Mouse (Mus musculus): ENCODE data around the gene Tal1. TPM values are rescaled to one million over a fixed set of nuclear protein-coding genes. Genes with fewer than 3 reads are reported as not detected.

Tal1 gene
- polyA plus RNA-seq, 1 experiment: 2.1 TPM

DNA sequence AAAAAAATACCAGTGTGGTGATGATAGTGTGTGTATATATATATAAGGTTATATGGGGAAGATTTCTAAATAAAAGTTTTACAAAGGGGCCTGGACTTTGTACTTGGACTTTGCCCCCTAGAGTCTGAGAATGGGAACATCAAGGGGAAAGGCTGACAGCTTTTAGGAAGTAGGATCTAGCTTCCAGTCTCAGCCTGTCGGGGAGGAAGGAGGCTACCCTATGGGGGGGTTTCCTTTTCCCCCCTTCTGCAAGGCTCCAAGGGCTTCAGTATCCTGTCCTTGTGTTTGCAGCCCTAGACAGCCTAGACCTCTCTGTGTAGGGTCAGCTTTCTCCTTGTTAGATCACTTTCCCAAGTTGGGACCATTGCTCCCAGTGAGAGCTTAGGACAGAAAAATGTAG, 15.4 kb downstream of the Tal1 start:
- DNase-seq (ENCODE audit: low read depth): no peak

- no peak for DNase-seq (ENCODE audit: low read depth)
These were observed 18.6 kb downstream of the Tal1 start for GRCm38 (mm10) chr4:115074789-115075188.

DNA sequence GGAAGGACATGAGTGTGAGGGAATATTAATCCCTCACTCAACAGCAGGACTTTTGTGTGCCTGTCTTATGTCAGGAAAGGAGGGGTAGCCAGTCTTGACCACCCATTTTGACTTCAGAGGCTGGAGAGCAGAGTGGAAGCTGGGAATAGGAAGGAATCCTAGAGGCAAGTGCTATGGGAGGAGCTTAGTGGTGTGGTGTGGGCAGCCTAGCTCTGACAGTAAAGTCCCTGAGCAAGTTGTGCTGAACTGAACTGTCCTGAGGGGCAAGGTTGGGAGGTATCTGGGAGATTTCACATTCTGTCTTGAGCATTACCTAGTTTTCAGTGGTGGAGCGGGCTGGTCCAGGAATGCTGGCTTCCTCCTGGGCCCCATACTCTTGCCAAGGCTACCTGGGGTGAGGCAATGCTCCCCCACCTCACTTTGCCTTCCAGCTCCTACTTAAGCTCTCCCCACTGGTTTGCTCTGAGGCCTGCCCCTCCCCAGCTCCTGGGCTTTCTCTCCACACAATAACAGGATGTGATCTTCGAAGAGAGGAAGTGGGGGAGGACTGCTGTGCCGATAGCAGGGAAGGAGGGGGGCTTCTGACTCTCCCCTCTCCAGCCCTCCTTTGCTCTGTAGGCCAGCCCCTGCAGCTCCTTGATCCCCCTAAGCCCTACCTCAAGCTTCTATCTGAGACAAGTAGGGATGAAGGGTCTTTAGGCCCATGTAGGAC, 19.1 kb downstream of the Tal1 start:
- no peak for DNase-seq (ENCODE audit: low read depth)

- no peak for DNase-seq (ENCODE audit: low read depth)
These were observed 22.9 kb downstream of the Tal1 start for GRCm38 (mm10) chr4:115078892-115079820.

- DNase-seq (ENCODE audit: low read depth): no peak
These were observed 23.7 kb downstream of the Tal1 start for GRCm38 (mm10) chr4:115079821-115080349.

DNA sequence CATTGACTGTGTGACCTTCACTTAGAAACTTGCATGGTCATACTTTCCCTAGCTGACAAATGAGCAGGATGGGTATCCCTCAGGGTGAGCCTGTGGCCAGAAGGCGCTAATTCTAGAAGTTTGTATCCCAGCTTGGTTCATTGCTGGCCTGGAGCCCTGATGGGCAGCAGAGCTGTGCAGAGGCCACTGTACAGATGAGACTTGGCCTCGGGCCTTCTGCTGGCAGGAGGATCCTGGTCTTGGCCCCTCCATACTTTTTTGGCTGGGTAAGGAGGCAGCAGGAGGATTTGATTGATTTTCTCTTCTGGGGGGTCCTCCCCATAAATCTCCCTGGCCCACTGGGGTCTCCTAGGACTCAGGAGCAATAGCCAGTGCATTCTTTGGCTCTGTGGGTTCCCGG, 26.8 kb downstream of the Tal1 start:
- DNase-seq (ENCODE audit: low read depth): no peak

DNA sequence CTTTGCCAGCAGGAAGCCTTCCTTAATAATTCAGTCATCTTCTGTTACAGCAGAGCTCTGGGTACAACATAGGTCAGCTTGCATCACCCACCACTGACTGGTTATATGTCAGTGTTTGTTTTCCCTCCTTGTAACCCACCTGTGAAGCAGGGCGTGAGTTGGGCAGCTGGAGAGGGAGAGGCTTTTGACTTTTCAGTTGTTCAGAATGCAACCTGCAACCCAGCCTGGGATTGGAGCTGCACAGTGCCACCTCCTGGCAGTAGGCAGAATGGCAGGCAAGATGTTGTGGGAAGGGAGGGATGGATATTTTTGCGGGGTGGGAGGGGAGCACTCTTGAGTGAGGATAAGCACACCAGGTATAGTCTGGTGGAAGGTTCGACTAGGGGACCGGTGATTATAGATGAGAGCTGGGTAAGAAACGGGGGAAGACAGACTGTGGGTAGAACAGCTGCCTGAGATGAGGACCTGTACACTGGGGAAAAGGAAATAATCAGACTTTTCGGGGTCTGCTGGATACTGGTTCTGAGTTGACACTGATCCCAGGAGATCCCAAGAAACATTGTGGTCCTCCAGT, 29.4 kb downstream of the Tal1 start:
- no peak for DNase-seq (ENCODE audit: low read depth)

DNA sequence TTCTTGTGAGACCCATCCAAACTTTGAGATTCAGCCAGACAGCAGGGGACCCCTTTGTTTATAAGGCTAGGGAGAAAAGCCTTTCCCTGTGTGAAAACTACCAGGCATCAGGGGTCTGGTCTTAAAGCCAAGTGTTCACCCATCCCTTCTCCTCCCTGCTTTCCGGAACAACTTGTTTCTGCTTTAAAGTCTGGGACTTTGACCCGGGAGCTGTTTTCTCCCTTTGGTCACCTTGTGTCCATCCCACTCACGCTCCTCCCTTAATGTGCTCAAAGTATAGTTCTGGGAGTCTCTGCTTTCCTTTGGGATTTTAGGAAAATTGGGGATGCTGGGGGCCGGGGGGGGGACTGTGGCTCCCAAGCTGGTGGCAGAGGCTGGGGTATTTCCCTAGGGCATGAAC, 30.0 kb downstream of the Tal1 start:
- no peak for DNase-seq (ENCODE audit: low read depth)

GRCm38 (mm10) chr4:115086763-115087415, 30.7 kb downstream of the Tal1 start:
- no peak for DNase-seq (ENCODE audit: low read depth)

- no peak for DNase-seq (ENCODE audit: low read depth)
These were observed 32.5 kb downstream of the Tal1 start, which contains the start of gene Pdzk1ip1 for GRCm38 (mm10) chr4:115088611-115089338. TSS of gene Pdzk1ip1 (plus strand) at chr4:115088708.

DNA sequence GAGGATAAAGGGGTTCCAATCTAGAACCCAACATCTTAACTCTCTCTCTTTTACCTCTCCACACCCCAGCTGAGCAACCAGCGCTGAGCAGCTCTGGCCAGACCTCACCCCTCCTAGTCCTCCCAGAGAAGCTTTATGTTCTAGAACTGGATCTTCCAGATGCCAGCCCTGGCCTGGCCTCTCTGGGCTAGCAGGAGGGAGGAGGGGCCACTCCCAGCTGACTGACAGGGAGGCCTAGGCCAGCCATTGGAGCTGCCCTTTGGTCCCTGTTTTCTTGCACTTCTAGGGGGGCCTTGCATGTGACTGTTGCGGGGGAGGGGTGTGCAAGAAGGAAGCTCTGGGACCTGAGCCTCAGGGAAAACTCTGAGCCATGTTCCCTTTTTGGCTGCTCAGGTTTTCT, 34.4 kb downstream of the Tal1 start:
- no peak for DNase-seq (ENCODE audit: low read depth)

GRCm38 (mm10) chr4:115091806-115092205, 35.6 kb downstream of the Tal1 start:
- DNase-seq (ENCODE audit: low read depth): no peak

DNA sequence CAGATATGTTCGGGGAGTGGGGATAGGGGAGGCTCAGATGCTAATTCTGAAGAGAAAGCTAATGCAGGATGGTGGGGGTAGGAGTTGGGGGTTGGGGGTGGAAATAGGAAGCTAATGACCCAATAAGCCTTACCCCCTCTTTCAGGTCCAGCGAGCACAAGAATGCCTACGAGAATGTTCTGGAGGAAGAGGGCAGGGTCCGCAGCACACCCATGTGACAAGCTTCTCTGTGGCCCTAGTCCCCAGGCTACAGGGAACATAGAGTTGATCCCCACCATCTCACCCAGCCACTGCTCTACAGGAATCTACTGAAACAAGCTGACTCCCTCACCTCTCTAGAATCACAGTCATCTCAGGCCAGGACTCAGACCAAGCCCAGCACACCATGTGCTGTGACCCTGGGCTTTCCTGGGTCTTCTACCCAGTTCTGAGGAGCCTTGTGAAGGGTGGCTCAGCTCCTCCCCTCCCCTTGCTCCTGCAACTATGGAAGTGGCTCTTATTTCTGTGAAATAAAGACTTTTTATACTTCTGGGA, 37.2 kb downstream of the Tal1 start:
- no peak for DNase-seq (ENCODE audit: low read depth)

DNA sequence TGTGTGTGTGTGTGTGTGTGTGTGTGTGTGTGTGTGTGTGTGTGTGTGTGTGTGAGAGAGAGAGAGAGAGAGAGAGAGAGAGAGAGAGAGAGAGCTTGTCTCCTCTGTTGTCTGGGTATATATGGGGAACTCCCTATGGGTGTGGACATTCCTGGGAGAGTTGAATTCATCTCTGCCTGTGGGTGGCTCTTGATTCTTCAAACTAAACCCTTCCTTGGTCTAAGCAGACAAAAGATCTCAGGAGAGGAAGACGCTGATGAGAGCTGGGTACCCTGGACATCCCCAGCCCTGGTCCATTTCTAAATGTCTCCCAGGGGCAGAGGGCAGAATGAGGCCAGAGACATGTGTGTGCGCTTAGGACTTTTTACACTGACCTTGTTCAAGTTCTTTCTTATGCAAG, 37.8 kb downstream of the Tal1 start:
- DNase-seq (ENCODE audit: low read depth): no peak

- DNase-seq (ENCODE audit: low read depth): no peak
These were observed 39.6 kb downstream of the Tal1 start for GRCm38 (mm10) chr4:115095671-115096434.

- no peak for DNase-seq (ENCODE audit: low read depth)
These were observed 40.4 kb downstream of the Tal1 start for GRCm38 (mm10) chr4:115096435-115097145.

- no peak for DNase-seq (ENCODE audit: low read depth)
These were observed 40.9 kb downstream of the Tal1 start for GRCm38 (mm10) chr4:115097146-115097496.

DNA sequence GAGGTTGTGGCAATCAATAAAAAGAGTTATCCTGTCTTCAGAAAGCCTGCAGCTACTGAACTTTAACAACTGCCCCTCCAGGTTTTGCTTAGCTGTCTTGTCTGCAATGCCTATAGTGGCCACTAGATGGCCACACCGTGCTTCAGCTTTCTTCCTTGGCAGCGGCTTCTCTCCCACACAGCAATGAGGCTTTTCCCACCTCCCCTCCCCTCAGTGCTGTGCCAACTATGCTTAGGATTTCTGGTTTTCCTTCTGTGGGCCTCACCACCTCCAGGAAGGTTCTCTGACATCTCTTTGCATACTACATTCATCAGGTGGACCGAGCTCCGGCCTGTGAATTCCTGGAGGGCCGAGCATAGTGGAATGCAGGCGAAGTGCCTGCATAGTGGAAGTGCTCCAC, 45.5 kb downstream of the Tal1 start:
- no peak for DNase-seq (ENCODE audit: low read depth)

DNA sequence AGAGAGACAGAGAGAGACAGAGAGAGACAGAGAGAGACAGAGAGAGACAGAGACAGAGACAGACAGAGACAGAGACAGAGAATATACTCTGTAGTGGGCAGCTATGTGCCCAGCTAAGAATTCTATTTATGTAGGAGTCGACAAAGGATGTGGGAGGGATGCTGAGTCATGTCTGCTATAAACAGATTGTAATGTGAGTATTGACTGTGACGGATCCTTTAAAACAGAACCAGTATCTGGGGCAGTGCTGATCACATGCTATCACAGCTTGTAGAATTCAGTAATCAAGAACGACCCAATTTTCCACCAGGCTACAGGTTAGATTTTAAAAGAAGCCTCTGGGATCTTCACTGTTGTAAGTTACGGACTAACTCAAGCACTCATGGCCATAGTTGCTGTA, 47.3 kb downstream of the Tal1 start:
- no peak for DNase-seq (ENCODE audit: low read depth)

GRCm38 (mm10) chr4:115111167-115111566, 54.9 kb downstream of the Tal1 start:
- DNase-seq (ENCODE audit: low read depth): no peak

Measured in gonadal fat pad, adult 2 months (tissue).